Mouse (Mus musculus) granulocyte monocyte progenitor cell, adult 5-6 weeks (primary cell): Measurements from ENCODE around the gene Galns. TPM values are rescaled to one million over a fixed set of nuclear protein-coding genes. Genes with fewer than 3 reads are reported as not detected.
A peak's percentile ranks its signal among the peaks of the same experiment; 100 is the strongest.
"Not testable (repeated sequence)": the region's sequence is repeated elsewhere in the genome, so short reads cannot be mapped to it uniquely, and the experiment has no call there.

ENCODE experiments used
- ATAC-seq: replicated peaks from 2 replicates; pipeline ENCODE4 v1.8.0; 2016; ENCODE audit warnings: mild to moderate bottlenecking, moderate TSS enrichment, inconsistent platforms; ENCODE audit not compliant: poor library complexity, severe bottlenecking
- total RNA-seq, 2 experiments: library from RNA; stranded (forward) in 1 of 2; stranded (reverse) in 1 of 2; fragments of 200-712, 200-1000 nt in 1 of 2; fragments of >200 nt in 1 of 2; fragmentation: Nextera tagmentation in 1 of 2; gene quantifications; 2 replicates each; pipeline ENCODE4 v1.2.3; 2014 to 2017

Galns gene
- total RNA-seq, 2 experiments from 2014 or later: 39.0 to 46.6 TPM

- ATAC-seq: no peak
Measured at GRCm38 (mm10) chr8:122600666-122601065, 10.6 kb downstream of the Galns start.

GRCm38 (mm10) chr8:122596031-122596430 lies 15.2 kb downstream of the Galns start:
- peak; percentile 47 for ATAC-seq

GRCm38 (mm10) chr8:122593783-122594507 lies 17.3 kb downstream of the Galns start:
- ATAC-seq: no peak

- ATAC-seq: peak; percentile 89
Measured at GRCm38 (mm10) chr8:122593240-122593639, 18.0 kb downstream of the Galns start.

GRCm38 (mm10) chr8:122586749-122587148 lies 24.5 kb downstream of the Galns start:
- ATAC-seq: no peak

- ATAC-seq: no peak
Measured at GRCm38 (mm10) chr8:122586171-122586570, 25.1 kb downstream of the Galns start.

GRCm38 (mm10) chr8:122585411-122585891 lies 25.8 kb downstream of the Galns start:
- ATAC-seq: peak; percentile 12; the same call in 1 of the 2 replicates

GRCm38 (mm10) chr8:122584981-122585380 lies 26.3 kb downstream of the Galns start:
- ATAC-seq: no peak

- no peak for ATAC-seq
Measured at GRCm38 (mm10) chr8:122580926-122581325, 30.3 kb downstream of the Galns start.

GRCm38 (mm10) chr8:122579196-122579595 lies 32.1 kb downstream of the Galns start:
- no peak for ATAC-seq

GRCm38 (mm10) chr8:122577116-122577515 lies 34.1 kb downstream of the Galns start:
- no peak for ATAC-seq

- ATAC-seq: peak; percentile 94
Measured at GRCm38 (mm10) chr8:122576648-122577022, 34.6 kb downstream of the Galns start, which contains the start of gene Aprt. Gene Aprt (minus strand): TSS chr8:122576909.

GRCm38 (mm10) chr8:122575735-122576647 lies 35.3 kb downstream of the Galns start:
- ATAC-seq: 0 out of 2 replicates have a peak, but pooled peaks have one; percentile 6

GRCm38 (mm10) chr8:122575286-122575685 lies 36.0 kb downstream of the Galns start:
- no peak for ATAC-seq

- no peak for ATAC-seq
Measured at GRCm38 (mm10) chr8:122574667-122575251, 36.5 kb downstream of the Galns start.

- ATAC-seq: no peak
Measured at GRCm38 (mm10) chr8:122574264-122574663, 37.0 kb downstream of the Galns start.

GRCm38 (mm10) chr8:122573577-122573976 lies 37.7 kb downstream of the Galns start:
- ATAC-seq: no peak

- not testable (repeated sequence) for ATAC-seq
Measured at GRCm38 (mm10) chr8:122573176-122573575, 38.1 kb downstream of the Galns start.

GRCm38 (mm10) chr8:122572751-122573150 lies 38.5 kb downstream of the Galns start:
- ATAC-seq: no peak

GRCm38 (mm10) chr8:122571750-122572267 lies 39.5 kb downstream of the Galns start:
- no peak for ATAC-seq
